Mouse (Mus musculus) embryonic facial prominence, embryonic 13.5 days (tissue): ENCODE results near the gene Il34. TPM values are rescaled to one million over a fixed set of nuclear protein-coding genes. Genes with fewer than 3 reads are reported as not detected.
A peak's percentile ranks its signal among the peaks of the same experiment; 100 is the strongest.

Experiments
- ATAC-seq: fragments of 200-750 bp; cut with Nextera tagmentation; 2 replicates; pipeline ENCODE4 v1.8.0; 2017; ENCODE audit warnings: low read depth; ENCODE audit not compliant: insufficient number of reproducible peaks, insufficient read depth, low FRiP score, low TSS enrichment
- H3K27ac ChIP-seq: fragments of 300-500 bp; sonication (generic); 2 replicates; pipeline ENCODE4 v1.5.1; 2015; ENCODE audit warnings: moderate library complexity, mild to moderate bottlenecking, inconsistent platforms
- H3K27me3 ChIP-seq: fragments of 300-500 bp; sonication (generic); 2 replicates; pipeline ENCODE4 v1.6.1; 2015; ENCODE audit warnings: mild to moderate bottlenecking, inconsistent platforms
- H3K36me3 ChIP-seq: fragments of 300-500 bp; sonication (generic); 2 replicates; pipeline ENCODE4 v1.6.1; 2015; ENCODE audit warnings: mild to moderate bottlenecking, inconsistent platforms
- H3K4me1 ChIP-seq: fragments of 300-500 bp; sonication (generic); 2 replicates; pipeline ENCODE4 v1.6.1; 2015; ENCODE audit warnings: inconsistent platforms
- H3K4me2 ChIP-seq: fragments of 300-500 bp; sonication (generic); 2 replicates; pipeline ENCODE4 v1.6.1; 2015; ENCODE audit warnings: moderate library complexity, mild to moderate bottlenecking, inconsistent platforms
- H3K4me3 ChIP-seq: fragments of 300-500 bp; sonication (generic); 2 replicates; pipeline ENCODE4 v1.5.1; 2015; ENCODE audit warnings: mild to moderate bottlenecking, inconsistent platforms
- H3K9ac ChIP-seq: fragments of 300-500 bp; sonication (generic); 2 replicates; pipeline ENCODE4 v1.6.1; 2015; ENCODE audit warnings: mild to moderate bottlenecking, inconsistent platforms
- H3K9me3 ChIP-seq: fragments of 300-500 bp; sonication (generic); 2 replicates; pipeline ENCODE4 v1.6.1; 2016; ENCODE audit warnings: inconsistent platforms
- WGBS: fragments of 180-500 bp; shearing (Covaris S2); methylation state at CpG from one replicate; pipeline ENCODE4 v1.1.7; 2015; ENCODE audit warnings: mixed read lengths; 5-methylcytosine and 5-hydroxymethylcytosine counted together
- polyA plus RNA-seq: library from polyadenylated mRNA; unstranded; fragments of >200 nt; fragmentation: Nextera tagmentation; extraction: Ambion mirVana; gene quantifications from 2 replicates; pipeline ENCODE4 v1.2.1, GENCODE M21; 2015

Gene Il34
- polyA plus RNA-seq, 1 experiment from 2014 or later: 0.60 TPM

GRCm38 (mm10) chr8:110749500-110750170 lies 56.1 kb downstream of the Il34 start:
- H3K4me2 ChIP-seq: no peak overlapping the region
- H3K27ac ChIP-seq: no peak overlapping the region
- no peaks in the 10 kb centered on the region for H3K9me3 ChIP-seq
- H3K4me3 ChIP-seq: no peak overlapping the region
- H3K27me3 ChIP-seq: no peaks in the 10 kb centered on the region
- no peak for ATAC-seq
- no peak overlapping the region for H3K9ac ChIP-seq
- H3K36me3 ChIP-seq: no peaks in the 10 kb centered on the region
- WGBS: 57% methylated on average over 10 of the region's 10 CpGs
- H3K4me1 ChIP-seq: peaks cover 3% of the 10 kb centered on the region

GRCm38 (mm10) chr8:110746661-110747060 lies 59.1 kb downstream of the Il34 start:
- 51% methylated on average over 9 of the region's 9 CpGs for WGBS
- no peaks in the 10 kb centered on the region for H3K27me3 ChIP-seq

GRCm38 (mm10) chr8:110745162-110745561 lies 60.6 kb downstream of the Il34 start:
- H3K27ac ChIP-seq: no peak overlapping the region
- H3K4me2 ChIP-seq: no peak overlapping the region
- no peak overlapping the region for H3K4me3 ChIP-seq
- H3K4me1 ChIP-seq: no peaks in the 10 kb centered on the region
- WGBS: 91% methylated on average over 10 of the region's 10 CpGs
- peaks cover 21% of the 10 kb centered on the region for H3K36me3 ChIP-seq
- ATAC-seq: no peak
- H3K27me3 ChIP-seq: no peaks in the 10 kb centered on the region
- no peak overlapping the region for H3K9ac ChIP-seq
- no peaks in the 10 kb centered on the region for H3K9me3 ChIP-seq

More at GRCm38 (mm10) chr8:110746661-110747060, 59.1 kb downstream of the Il34 start:
- Histone ChIP-seq H3K27ac (no peak overlapping the region), H3K9me3 (no peaks in the 10 kb centered on the region), H3K4me3 (no peak overlapping the region), H3K36me3 (peaks cover 10% of the 10 kb centered on the region; the same call in 1 of the 2 replicates), H3K9ac (no peak overlapping the region), H3K4me1 (no peaks in the 10 kb centered on the region), H3K4me2 (no peak overlapping the region)
- ATAC-seq: no peak

GRCm38 (mm10) chr8:110742452-110742818 lies 63.3 kb downstream of the Il34 start:
- no peak overlapping the region for H3K9ac ChIP-seq
- H3K9me3 ChIP-seq: no peaks in the 10 kb centered on the region
- H3K27ac ChIP-seq: no peak overlapping the region
- H3K4me1 ChIP-seq: no peaks in the 10 kb centered on the region
- WGBS: 90% methylated on average over 5 of the region's 5 CpGs
- H3K27me3 ChIP-seq: no peaks in the 10 kb centered on the region
- no peak for ATAC-seq
- H3K4me2 ChIP-seq: no peak overlapping the region
- peaks cover 48% of the 10 kb centered on the region for H3K36me3 ChIP-seq
- no peak overlapping the region for H3K4me3 ChIP-seq

- no peaks in the 10 kb centered on the region for H3K9me3 ChIP-seq
- H3K27me3 ChIP-seq: no peaks in the 10 kb centered on the region
- H3K36me3 ChIP-seq: peaks cover 53% of the 10 kb centered on the region
- H3K9ac ChIP-seq: no peak overlapping the region
- H3K27ac ChIP-seq: no peak overlapping the region
- H3K4me3 ChIP-seq: no peak overlapping the region
- H3K4me2 ChIP-seq: no peak overlapping the region
- no peak for ATAC-seq
- H3K4me1 ChIP-seq: no peaks in the 10 kb centered on the region
- 78% methylated on average over 15 of the region's 15 CpGs for WGBS
Observed at GRCm38 (mm10) chr8:110741816-110742451, 63.8 kb downstream of the Il34 start.

- 84% methylated on average over 5 of the region's 5 CpGs for WGBS
- Histone ChIP-seq H3K9ac (no peak overlapping the region), H3K4me1 (no peaks in the 10 kb centered on the region), H3K4me2 (no peak overlapping the region), H3K4me3 (no peak overlapping the region), H3K36me3 (peaks cover 65% of the 10 kb centered on the region), H3K27me3 (no peaks in the 10 kb centered on the region), H3K27ac (no peak overlapping the region), H3K9me3 (no peaks in the 10 kb centered on the region)
- ATAC-seq: no peak
Observed at GRCm38 (mm10) chr8:110740629-110741175, 65.0 kb downstream of the Il34 start.

GRCm38 (mm10) chr8:110738591-110739195 lies 67.0 kb downstream of the Il34 start:
- H3K27ac ChIP-seq: no peak overlapping the region
- no peaks in the 10 kb centered on the region for H3K9me3 ChIP-seq
- no peak overlapping the region for H3K4me3 ChIP-seq
- no peak; the same call in 1 of the 2 replicates for ATAC-seq
- no peaks in the 10 kb centered on the region for H3K4me1 ChIP-seq
- WGBS: 95% methylated on average over 35 of the region's 35 CpGs
- peaks cover 84% of the 10 kb centered on the region for H3K36me3 ChIP-seq
- no peak overlapping the region for H3K9ac ChIP-seq
- no peak overlapping the region for H3K4me2 ChIP-seq
- H3K27me3 ChIP-seq: no peaks in the 10 kb centered on the region

- 92% methylated on average over 8 of the region's 8 CpGs for WGBS
- ATAC-seq: no peak
Observed at GRCm38 (mm10) chr8:110733036-110733435, 72.7 kb downstream of the Il34 start.

GRCm38 (mm10) chr8:110731346-110731859 lies 74.3 kb downstream of the Il34 start:
- ATAC-seq: no peak
- Histone ChIP-seq H3K4me2 (no peak overlapping the region), H3K9me3 (no peaks in the 10 kb centered on the region), H3K27me3 (no peaks in the 10 kb centered on the region), H3K36me3 (peaks cover 97% of the 10 kb centered on the region), H3K4me3 (no peak overlapping the region), H3K27ac (no peak overlapping the region), H3K4me1 (peaks cover 7% of the 10 kb centered on the region), H3K9ac (no peak overlapping the region)
- 92% methylated on average over 8 of the region's 8 CpGs for WGBS

More at GRCm38 (mm10) chr8:110733036-110733435, 72.7 kb downstream of the Il34 start:
- no peak overlapping the region for H3K4me3 ChIP-seq
- no peak overlapping the region for H3K4me2 ChIP-seq
- no peak overlapping the region for H3K9ac ChIP-seq
- H3K36me3 ChIP-seq: peaks cover 98% of the 10 kb centered on the region
- no peak overlapping the region for H3K27ac ChIP-seq
- no peaks in the 10 kb centered on the region for H3K4me1 ChIP-seq
- no peaks in the 10 kb centered on the region for H3K9me3 ChIP-seq
- no peaks in the 10 kb centered on the region for H3K27me3 ChIP-seq

GRCm38 (mm10) chr8:110726893-110727292 lies 78.8 kb downstream of the Il34 start:
- WGBS: 8% methylated on average over 18 of the region's 18 CpGs
- peaks cover 77% of the 10 kb centered on the region for H3K36me3 ChIP-seq
- no peak overlapping the region for H3K4me3 ChIP-seq
- no peak overlapping the region for H3K27ac ChIP-seq
- ATAC-seq: no peak
- no peak overlapping the region for H3K4me2 ChIP-seq
- no peaks in the 10 kb centered on the region for H3K27me3 ChIP-seq
- no peak overlapping the region for H3K9ac ChIP-seq
- H3K4me1 ChIP-seq: peaks cover 43% of the 10 kb centered on the region
- H3K9me3 ChIP-seq: no peaks in the 10 kb centered on the region

GRCm38 (mm10) chr8:110725084-110725838 lies 80.5 kb downstream of the Il34 start:
- Histone ChIP-seq H3K36me3 (peaks cover 61% of the 10 kb centered on the region), H3K4me3 (0 out of 2 replicates have a peak overlapping the region, but pooled peaks have one; percentile 1), H3K4me2 (peak overlapping the region; percentile 96)

More at GRCm38 (mm10) chr8:110725084-110725838, 80.5 kb downstream of the Il34 start:
- 24% methylated on average over 7 of the region's 7 CpGs for WGBS
- Histone ChIP-seq H3K9me3 (no peaks in the 10 kb centered on the region), H3K4me1 (peaks cover 52% of the 10 kb centered on the region), H3K9ac (peak overlapping the region; percentile 51; the same call in 1 of the 2 replicates), H3K27me3 (no peaks in the 10 kb centered on the region), H3K27ac (peak overlapping the region; percentile 77)
- ATAC-seq: no peak
